Mouse (Mus musculus) gastrocnemius, postnatal 36 days (tissue): ENCODE measurements at regions not wholly inside any gene's neighbourhood (a gene's known extent, or its start where the extent isn't known, plus 50 kb on each side); places are given as distances from the start of the nearest gene placed in this dataset.

Source experiments
- DNase-seq, 2 experiments: peaks; one replicate each; pipeline ENCODE4 v3.0.0; 2022
- intact Hi-C: fragments of 180-260 bp; cut with DNase I; formaldehyde crosslinking; loops from one replicate; pipeline ENCODE4 v1.15.1; 2025

GRCm38 (mm10) chr10:68378212-68378611 is 99.7 kb upstream of the Arid5b start:
- intact Hi-C loops = no loop called here
- DNase-seq = no peak

- no peak for DNase-seq
- intact Hi-C loops = no loop called here
Observed at GRCm38 (mm10) chr10:68377479-68377878, 98.9 kb upstream of the Arid5b start.

DNA sequence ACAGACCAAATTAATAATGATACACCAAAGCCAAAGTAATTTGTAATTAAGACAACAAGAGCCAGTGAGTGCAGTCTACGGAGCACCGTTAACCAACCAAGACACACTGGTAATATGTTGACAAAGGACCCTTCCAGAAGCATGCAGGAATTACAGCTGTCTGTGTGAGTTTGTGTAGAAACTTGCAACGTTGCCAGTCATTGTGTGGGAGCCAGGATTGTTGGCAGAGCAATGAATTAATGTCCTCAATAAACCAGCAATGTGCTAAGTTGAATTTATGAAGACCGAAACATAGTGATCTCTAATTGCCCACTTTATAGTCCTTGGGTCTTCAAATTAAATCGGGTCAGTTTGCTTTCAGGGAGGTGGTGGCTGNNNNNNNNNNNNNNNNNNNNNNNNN is 95.3 kb upstream of the Arid5b start:
- no peak for DNase-seq
- intact Hi-C loops = no loop called here

DNA sequence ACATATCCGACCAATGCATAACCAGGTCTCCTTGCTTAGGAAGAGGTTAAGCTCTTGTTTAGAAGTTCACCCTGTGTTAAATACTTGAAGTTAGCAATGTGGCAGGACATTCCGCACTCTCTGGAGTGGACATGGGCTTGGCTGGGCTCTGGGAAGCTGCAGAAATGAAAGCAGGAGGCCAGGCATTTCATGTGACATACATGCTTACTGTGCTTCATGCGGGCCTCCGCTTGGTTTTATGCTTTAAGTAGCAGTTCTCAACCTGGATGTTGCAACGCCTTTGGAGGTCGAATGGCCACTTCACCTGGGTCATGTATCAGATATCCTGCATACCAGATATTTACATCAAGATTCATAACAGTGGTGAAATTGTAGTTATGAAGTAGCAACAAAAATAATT is 93.2 kb upstream of the Arid5b start:
- intact Hi-C loops = no loop called here
- DNase-seq = no peak

- intact Hi-C loops = no loop called here
- DNase-seq = no peak
Observed at GRCm38 (mm10) chr10:68370986-68371385, 92.4 kb upstream of the Arid5b start.

DNA sequence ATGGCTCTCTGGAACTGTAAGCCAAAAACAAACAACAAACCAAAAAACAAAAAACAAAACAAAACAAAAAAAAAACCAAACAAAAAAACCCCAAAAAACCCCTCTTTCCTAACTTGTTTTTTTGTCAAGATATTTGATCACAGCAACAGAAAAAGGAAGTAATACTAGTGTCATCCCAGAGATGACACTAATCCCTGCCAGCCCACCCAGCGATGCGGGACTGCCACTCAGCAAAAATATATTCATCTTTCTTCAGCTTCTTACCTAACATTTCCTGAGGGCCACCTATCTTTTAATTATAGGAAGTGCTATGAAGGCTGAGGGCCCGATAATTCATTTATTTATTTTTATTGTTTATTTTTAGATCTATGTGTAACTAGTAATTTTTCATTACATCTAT is 88.3 kb upstream of the Arid5b start:
- no peak for DNase-seq
- intact Hi-C loops = no loop called here

GRCm38 (mm10) chr10:68360765-68361483 is 82.4 kb upstream of the Arid5b start:
- intact Hi-C loops = no loop called here
- DNase-seq = no peak

DNA sequence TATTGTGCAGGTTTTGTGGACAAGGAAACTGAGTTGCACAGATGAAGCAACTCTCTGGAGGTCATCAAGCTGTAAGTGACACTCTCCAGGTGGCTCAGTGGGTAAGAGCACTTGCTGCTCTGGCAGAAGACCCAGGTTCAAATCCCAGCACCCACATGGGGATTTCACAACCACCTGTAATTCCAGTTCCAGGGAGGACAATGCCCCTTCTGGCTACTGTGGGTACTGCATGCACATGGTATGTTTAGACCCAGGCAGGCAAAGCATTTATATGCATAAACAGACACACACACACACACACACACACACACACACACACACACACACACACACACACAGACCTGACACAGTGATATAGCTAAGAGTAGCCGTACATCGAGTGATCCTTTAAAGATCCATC is 80.6 kb upstream of the Arid5b start:
- intact Hi-C loops = loop anchor here (10.0 kb wide), 1 partner anchor 86 kb away; no protein-coding TSS in a partner anchor
- no peak for DNase-seq

- intact Hi-C loops = loop anchor here (10.0 kb wide), 1 partner anchor 88 kb away; no protein-coding TSS in a partner anchor
- DNase-seq = no peak
Observed at GRCm38 (mm10) chr10:68356973-68357372, 78.4 kb upstream of the Arid5b start.

DNA sequence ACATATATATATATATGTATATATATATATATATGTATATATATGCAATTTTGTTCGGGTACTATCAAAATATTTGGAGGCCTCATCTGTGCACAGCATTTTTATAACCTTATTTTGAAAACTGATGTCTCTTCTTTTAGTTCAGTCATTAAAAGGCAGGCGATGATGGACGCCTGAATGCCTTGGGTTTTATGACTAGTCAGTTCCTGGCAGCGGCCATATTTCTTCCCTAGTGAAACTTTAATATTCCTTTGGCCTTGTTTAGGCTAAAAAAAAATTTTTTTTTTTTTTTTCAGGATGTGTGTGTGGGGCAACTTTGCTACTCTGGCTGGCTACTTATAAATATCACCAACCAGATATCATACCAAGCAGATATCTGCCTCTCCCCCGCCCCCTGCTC is 78.0 kb upstream of the Arid5b start:
- intact Hi-C loops = loop anchor here (10.0 kb wide), 1 partner anchor 88 kb away; no protein-coding TSS in a partner anchor
- no peak for DNase-seq

DNA sequence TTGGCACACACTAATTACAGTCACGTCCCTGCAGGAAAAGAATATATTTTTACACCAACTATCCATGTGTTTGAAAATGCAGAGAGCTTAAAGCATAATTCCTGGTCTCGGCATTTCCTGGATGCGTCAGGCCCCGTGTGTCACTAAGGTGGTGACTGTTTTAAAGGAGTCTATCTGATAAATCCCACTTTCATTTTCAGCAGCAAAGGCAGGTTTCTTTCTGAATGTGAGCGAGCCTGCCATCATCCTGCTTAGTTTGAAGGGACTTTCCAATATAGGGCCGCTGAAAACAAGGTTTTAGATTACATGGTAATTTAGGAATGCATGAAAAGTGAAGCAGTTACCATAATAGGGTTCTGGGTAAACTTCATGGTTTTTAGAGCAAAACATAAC is 77.5 kb upstream of the Arid5b start:
- intact Hi-C loops = loop anchor here (10.0 kb wide), 1 partner anchor 89 kb away; no protein-coding TSS in a partner anchor
- no peak for DNase-seq

- no peak for DNase-seq
- intact Hi-C loops = loop anchor here (10.0 kb wide), 1 partner anchor 89 kb away; no protein-coding TSS in a partner anchor
Observed at GRCm38 (mm10) chr10:68355471-68356092, 77.0 kb upstream of the Arid5b start.

DNA sequence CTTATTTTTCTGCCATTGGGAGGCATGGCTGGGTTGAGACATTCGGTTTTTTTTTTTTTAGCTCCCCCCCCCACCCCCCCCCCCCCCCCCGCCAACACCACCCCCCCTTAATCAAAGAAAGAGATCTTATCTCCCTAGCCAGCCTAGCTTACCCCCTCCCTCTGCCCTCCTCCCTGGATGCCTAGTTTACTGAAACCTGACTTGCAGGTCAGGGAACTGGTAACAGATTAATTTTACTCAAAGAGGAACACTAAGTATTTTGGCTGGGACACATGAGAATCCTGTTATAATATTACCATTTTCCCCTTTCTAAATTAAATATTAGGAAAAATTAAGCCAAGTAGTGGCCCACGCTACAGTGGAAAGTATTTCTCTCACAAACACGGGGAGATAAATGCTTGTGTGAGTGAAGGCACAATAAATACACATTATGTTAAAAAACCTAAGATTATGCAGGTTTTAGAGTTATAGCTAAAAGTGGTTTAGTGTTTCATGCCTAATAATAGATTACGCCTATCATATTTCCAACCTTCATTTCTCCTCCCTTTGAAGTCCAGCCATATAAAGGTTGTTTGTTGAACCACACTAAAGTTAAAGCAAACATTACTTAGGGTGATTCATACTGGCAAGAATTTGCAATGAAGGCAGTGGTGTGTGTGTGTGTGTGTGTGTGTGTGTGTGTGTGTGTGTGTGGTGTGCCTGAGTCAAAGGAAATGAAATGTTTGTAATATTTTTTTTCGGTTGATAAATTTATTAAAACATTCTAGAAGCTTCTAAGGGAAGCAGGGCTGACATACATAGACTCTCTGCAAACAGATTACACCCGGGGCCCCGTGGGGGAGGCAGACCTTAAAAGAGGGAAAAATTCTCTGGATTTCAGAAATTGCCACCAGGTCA is 76.0 kb upstream of the Arid5b start:
- DNase-seq = no peak
- intact Hi-C loops = loop anchor here (5.0 to 10.0 kb wide), 2 partner anchors 77 to 90 kb away; partner anchors contain the start of gene Arid5b

DNA sequence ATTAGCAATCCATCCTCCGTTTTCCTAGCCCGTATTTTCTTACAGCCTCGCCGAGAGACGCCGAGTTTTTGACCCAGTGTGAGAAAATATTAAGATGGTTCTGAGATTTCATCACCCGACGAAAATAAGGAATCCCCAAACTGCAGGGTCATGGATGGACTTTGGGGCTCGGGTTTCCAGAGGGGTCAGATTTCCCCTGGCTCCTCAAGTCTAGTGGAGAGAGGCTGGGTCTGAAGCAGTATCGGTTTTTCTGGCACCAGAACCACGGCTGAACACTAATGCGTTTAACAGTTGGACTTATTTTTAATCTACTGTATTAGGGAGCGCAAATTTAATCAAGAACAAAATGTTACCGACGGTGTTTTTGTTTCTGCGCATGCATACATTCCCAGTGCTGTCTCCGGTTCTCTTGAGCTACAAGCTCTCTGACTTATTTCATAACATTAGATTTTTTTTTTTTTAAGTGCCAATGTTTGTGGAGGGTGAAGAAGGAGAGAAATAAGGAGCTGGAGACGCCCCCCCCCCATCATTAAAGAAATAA is 75.2 kb upstream of the Arid5b start:
- peak in 1 of 2 experiments; percentile 31 for DNase-seq
- intact Hi-C loops = loop anchor here (5.0 to 10.0 kb wide), 2 partner anchors 76 to 91 kb away; partner anchors contain the start of gene Arid5b

GRCm38 (mm10) chr10:68351841-68352555 is 73.5 kb upstream of the Arid5b start:
- no peak for DNase-seq
- intact Hi-C loops = loop anchor here (5.0 to 10.0 kb wide), 2 partner anchors 75 to 93 kb away; partner anchors contain the start of gene Arid5b

DNA sequence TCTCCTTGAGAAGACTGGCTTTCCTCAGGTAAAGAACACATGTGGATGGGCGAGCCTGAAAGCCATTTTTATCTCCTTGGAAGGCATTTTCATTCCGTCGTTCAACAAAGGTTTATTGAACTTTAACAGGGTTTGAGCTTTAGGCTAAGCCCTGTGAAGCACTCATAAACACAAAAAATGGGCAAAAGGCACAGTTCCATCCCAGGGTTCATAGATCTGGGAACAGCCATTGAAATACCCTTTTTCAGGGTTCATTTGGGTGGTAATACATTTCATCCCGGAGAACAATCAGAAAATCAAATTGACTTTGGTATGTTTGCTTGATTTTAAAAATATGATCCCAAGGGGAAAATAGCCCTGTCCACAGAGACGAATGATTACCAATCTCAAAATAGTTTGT is 72.9 kb upstream of the Arid5b start:
- intact Hi-C loops = loop anchor here (5.0 to 10.0 kb wide), 2 partner anchors 74 to 93 kb away; partner anchors contain the start of gene Arid5b
- no peak for DNase-seq

DNA sequence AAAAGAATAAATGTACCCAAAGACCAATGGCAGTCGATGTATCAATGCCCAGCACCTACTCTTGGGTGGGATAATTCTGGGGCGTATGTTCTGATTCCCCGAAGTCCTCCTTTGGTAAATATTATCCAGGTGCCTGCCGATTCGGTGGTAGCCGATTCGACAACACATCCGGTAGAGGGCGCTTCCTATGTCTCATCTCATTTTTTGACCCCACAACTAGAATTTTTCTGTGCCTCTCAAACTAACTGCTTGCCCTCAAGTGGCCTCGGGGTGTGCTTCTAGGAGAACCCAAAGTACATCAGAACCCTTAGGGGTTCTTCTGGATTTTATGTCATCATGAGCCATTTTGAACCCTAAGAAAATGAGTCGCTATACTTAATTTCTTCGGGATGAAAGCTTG is 72.3 kb upstream of the Arid5b start:
- intact Hi-C loops = loop anchor here (5.0 to 10.0 kb wide), 2 partner anchors 73 to 94 kb away; partner anchors contain the start of gene Arid5b
- DNase-seq = no peak

DNA sequence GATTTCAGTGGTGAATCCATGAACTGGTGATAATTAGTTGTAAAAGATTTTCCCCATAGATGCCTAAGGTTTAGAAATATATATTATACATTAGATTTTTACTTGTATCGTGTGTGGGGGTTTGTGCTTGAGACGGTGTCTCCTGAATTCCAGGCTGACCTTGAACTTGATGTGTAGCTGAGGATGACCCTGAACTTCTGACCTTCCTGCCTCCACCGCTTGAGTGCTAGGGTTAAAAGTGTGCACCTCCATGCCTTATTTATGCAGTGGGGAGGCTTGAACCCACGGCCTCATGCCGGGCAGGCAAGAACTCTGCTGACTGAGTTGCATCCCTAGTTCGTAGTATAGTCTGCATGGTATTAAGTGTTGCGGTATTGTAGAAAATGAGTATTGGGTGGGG is 69.3 kb upstream of the Arid5b start:
- DNase-seq = no peak
- intact Hi-C loops = no loop called here

GRCm38 (mm10) chr10:68344991-68345720 is 66.6 kb upstream of the Arid5b start:
- intact Hi-C loops = no loop called here
- DNase-seq = no peak
